Mouse (Mus musculus) fat pad, adult 2 months (tissue): ENCODE measurements around the gene Golga1.
"Not testable (repeated sequence)": the region's sequence is repeated elsewhere in the genome, so short reads cannot be mapped to it uniquely, and the experiment has no call there.

ENCODE experiments used
- DNase-seq: peaks from one replicate; pipeline ENCODE4 v3.0.0-alpha.2; 2011; ENCODE audit warnings: low read depth, low spot score; ENCODE audit errors: extremely low read depth

The Golga1 gene

GRCm38 (mm10) chr2:39065400-39065987 lies at the start of gene Golga1:
Golga1 (minus strand) TSS chr2:39065541.
- DNase-seq, result no peak

GRCm38 (mm10) chr2:39114093-39114492 lies 48.8 kb upstream of the Golga1 start:
- DNase-seq, result no peak

- no peak for DNase-seq
Observed at GRCm38 (mm10) chr2:39110514-39110913, 45.2 kb upstream of the Golga1 start.

GRCm38 (mm10) chr2:39109712-39110111 lies 44.4 kb upstream of the Golga1 start:
- DNase-seq, result not testable (repeated sequence)

GRCm38 (mm10) chr2:39099951-39100350 lies 34.6 kb upstream of the Golga1 start:
- not testable (repeated sequence) for DNase-seq

GRCm38 (mm10) chr2:39097993-39098392 lies 32.7 kb upstream of the Golga1 start:
- no peak for DNase-seq

GRCm38 (mm10) chr2:39091966-39092365 lies 26.6 kb upstream of the Golga1 start:
- DNase-seq, result no peak

- no peak for DNase-seq
Observed at GRCm38 (mm10) chr2:39082706-39083105, 17.4 kb upstream of the Golga1 start.

GRCm38 (mm10) chr2:39070666-39071065 lies 5.3 kb upstream of the Golga1 start:
- DNase-seq, result no peak

- no peak for DNase-seq
Observed at GRCm38 (mm10) chr2:39069096-39069495, 3.8 kb upstream of the Golga1 start.

- no peak for DNase-seq
Observed at GRCm38 (mm10) chr2:39064687-39065399, 498 bp downstream of the Golga1 start.

GRCm38 (mm10) chr2:39048515-39048914 lies 16.8 kb downstream of the Golga1 start:
- peak; percentile 52 for DNase-seq

- DNase-seq, result peak; percentile 52
Observed at GRCm38 (mm10) chr2:39040215-39040614, 25.1 kb downstream of the Golga1 start.

- no peak for DNase-seq
Observed at GRCm38 (mm10) chr2:39031611-39032010, 33.7 kb downstream of the Golga1 start.

- DNase-seq, result no peak
Observed at GRCm38 (mm10) chr2:39020004-39020403, 45.3 kb downstream of the Golga1 start.

- DNase-seq, result no peak
Observed at GRCm38 (mm10) chr2:39016581-39016980, 48.8 kb downstream of the Golga1 start.

- DNase-seq, result no peak
Observed at GRCm38 (mm10) chr2:39012768-39013279, 52.5 kb downstream of the Golga1 start.

GRCm38 (mm10) chr2:39011971-39012370 lies 53.4 kb downstream of the Golga1 start:
- no peak for DNase-seq

- DNase-seq, result no peak
Observed at GRCm38 (mm10) chr2:39011264-39011663, 54.1 kb downstream of the Golga1 start.

- not testable (repeated sequence) for DNase-seq
Observed at GRCm38 (mm10) chr2:39010144-39010543, 55.2 kb downstream of the Golga1 start.

GRCm38 (mm10) chr2:39008954-39009365 lies 56.4 kb downstream of the Golga1 start:
- DNase-seq, result no peak

GRCm38 (mm10) chr2:39008350-39008851 lies 56.9 kb downstream of the Golga1 start:
- no peak for DNase-seq
